Mouse (Mus musculus) naive thymus-derived CD4-positive, alpha-beta T cell, adult 2 months (primary cell): ENCODE results near the gene Dnaja1.
A peak's percentile ranks its signal among the peaks of the same experiment; 100 is the strongest.

Experiments used
- DNase-seq: peaks from one replicate; pipeline ENCODE4 v3.0.0-alpha.2; 2011; ENCODE audit warnings: low read depth

Gene Dnaja1

DNA sequence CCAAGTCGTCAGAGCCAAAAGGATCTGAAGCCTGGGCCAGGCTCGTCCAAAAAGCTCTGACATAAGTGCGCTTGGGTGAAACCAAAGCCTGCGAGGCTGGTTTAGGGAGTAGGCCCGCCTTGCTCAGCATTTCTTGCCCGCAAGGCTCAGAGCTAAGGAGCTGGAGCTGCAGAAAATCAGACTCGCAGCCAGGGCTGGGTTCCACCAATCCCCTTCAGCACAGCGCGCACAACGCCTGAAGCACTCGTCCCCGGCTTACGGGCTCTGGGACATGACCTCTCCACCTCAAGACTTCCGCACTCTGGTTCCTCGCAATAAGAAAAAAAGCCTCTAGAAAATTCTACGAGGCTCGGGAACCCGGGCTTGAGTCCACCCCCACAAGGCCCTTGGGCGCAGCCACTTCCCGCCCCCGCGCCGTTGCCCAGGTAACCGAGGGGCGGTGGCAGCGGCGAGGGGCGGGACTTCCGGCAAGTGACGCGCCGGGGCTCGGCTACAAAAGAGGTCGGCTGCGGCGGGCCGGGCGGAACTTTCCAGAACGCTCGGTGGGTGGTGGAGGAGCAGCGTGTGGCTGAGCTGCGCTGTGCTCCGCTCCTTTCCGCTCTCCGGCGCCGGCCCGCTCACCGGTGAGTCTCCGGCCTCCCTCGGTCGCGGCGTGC, at the start of gene Dnaja1:
Dnaja1 (plus strand) TSS at position 140 of the 656 bp plus-strand sequence.
- peak; percentile 98 for DNase-seq

DNA sequence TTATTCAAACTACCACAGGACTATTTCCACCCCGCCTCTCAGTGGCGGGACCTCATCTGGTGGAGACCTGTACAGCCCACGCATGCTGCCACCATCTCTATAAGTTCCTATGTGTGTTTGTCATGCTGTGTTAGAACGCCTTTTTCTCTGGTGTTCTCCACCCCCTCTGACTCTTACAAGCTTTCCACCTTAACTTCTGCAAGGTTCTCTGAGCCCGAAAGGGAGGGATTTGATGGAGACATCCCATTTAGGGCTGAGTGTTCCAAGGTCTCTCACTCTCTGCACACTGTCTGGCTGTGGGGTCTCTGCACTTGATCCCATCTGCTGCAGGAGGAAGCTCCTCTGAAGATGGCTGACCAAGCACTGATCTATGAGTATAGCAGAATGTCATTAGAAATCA, 48.4 kb upstream of the Dnaja1 start:
- no peak for DNase-seq

DNA sequence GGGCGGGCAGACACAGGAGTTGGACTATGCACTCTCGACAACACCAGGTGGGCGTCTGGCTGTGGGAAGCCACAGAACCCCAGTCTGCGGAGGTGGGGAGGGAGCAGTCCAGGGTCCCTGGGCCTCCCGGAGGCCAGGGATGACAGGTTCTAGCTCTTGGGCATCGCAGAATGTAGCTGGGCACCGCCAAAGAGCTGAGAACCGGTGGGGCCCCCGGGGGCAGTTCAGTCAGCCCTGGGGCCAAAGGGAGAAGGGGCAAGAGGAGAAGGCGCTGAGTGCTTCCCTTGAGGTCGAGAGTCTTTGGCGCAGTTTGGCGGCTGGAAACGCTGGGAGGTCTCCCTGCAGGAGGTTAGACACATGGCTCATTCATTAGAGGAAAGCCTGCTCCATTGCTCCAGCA, 45.6 kb upstream of the Dnaja1 start:
- DNase-seq, result no peak

DNA sequence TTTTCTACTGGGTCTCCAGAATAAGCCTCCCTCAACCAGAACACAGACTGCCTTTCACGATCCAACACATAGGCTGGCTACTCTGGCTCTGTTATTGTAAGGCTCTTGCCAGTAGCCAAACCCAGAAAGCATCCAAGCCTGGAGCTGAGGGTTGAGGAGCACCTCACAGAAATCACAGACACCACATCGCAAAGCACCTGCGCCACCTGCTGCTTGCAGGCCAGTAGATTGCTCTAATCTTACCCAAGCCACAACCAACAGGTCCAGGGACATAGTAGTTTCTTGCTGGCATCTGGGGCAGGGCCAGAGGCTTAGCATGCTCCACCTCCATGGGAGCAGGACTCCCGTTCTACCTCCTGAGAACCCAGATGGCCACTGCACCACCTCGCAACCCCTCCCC, 44.8 kb upstream of the Dnaja1 start:
- DNase-seq, result no peak

DNA sequence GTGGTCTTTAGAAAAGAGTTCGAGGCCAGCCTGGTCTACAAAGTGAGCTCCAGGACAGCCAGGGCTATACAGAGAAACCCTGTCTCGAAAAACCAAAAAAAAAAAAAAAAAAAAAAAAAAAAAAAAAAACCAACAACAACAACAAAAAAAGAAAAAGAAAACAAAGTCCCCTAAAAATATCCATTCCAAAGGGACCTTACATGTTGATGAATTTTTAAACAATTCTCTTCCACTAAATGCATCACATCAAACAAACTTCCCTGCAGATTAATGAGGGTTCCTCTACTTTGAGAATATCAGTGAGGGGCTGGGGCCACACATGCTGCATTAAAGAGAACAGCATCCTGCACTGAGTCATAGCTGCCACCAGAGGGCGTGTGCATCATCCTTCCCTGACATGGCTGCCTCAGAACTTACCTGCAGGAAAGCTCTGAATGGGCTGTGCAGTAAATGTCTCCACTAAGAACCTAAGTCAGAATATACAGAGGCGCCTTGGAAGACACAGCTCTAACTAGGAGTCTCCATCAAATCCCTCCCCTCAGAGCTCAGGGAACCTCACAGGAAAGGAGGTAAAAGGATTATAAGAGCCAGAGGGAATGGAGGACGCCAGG, 41.6 kb upstream of the Dnaja1 start:
- peak; percentile 85 for DNase-seq

DNA sequence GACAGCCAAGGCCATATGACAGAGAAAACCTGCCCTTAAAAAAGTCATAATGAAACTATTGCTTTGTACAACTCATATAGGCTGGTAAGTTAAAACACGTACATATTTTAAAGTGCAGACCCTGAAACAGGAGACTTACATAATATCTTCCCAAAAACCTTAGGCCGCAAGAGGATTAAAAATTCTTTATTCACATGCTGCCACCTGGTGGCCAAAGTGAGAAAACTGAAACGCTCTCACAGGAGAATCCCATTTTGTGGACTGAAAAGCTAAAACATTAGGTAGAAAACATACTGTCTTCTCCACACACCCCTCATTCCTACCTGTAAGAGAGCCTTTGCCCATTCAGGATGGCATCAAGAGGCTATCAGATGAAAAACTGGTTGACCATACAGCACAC, 40.0 kb upstream of the Dnaja1 start:
- peak; percentile 68 for DNase-seq

DNA sequence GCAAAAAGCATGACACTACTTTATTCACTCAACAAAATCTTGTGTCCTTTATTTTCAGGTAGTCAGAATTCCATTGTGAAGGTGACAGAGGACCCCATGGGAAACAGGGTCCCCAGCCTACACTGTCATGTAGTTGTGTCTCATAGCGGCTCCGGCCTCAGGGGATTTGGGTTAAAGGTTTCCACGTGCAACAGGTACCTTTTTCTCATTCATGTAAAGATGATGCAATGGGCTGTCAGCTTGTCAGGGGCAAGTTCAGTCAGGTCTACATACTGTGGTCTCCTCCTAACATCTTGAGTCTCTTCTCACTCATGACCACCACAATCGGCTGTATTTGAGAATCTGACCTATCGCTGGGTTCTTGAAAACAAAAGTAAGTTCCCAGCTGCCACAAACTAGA, 39.6 kb upstream of the Dnaja1 start:
- no peak for DNase-seq

DNA sequence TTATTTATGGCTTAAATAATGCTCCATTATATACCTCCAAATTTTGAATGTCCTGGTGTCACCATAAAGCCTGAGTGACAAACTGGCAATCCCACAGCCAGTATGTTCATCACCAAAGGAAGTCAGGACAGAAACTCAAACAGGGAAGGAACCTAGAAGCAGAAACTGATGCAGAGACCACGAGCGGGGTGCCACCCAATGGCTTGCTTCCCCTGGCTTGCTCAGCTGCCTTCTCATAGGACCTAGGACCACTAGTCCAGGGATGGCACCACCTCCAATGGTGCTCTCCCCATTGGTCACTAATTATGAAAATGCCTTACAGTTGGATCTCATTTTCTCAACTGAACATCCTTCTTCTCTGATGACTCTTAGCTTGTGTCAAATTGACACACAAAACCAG, 38.6 kb upstream of the Dnaja1 start:
- DNase-seq, result no peak

DNA sequence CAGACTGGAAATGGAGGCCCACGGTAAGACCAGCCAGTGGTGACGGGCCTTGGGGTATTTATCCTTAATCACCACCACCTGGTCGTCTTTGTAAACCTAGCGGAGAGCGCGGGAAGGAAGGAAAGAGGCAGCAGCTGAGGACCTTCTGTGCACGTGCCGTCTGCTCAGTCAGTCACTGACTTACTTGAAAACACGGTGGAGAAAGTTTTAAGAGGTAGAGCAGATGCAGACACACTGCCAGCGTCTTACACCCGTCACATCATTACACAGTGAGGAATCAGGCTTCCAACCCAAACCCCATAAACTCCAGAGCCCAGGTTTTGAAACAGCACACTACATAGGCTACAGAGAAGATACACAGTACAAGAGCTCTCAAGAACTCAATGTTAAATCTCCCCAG, 30.9 kb upstream of the Dnaja1 start:
- no peak for DNase-seq

DNA sequence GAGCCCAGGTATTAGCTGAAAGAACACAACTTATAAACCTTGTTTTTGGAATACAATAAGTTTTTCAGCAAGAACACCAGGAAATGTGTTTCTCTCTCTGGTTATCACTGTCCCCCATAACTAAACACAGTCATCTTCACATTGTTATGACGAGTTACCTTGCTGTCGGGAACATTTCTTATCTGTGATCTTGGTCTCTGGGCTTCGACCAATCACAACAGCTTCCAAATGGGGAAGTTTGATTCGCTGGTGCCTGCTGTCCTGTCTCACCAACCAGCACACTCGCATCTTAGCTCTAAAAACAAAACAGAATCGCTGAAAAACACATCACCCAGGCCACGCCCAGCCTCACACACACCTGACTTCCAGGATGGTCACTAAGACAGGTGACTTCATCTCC, 24.9 kb upstream of the Dnaja1 start:
- no peak for DNase-seq

DNA sequence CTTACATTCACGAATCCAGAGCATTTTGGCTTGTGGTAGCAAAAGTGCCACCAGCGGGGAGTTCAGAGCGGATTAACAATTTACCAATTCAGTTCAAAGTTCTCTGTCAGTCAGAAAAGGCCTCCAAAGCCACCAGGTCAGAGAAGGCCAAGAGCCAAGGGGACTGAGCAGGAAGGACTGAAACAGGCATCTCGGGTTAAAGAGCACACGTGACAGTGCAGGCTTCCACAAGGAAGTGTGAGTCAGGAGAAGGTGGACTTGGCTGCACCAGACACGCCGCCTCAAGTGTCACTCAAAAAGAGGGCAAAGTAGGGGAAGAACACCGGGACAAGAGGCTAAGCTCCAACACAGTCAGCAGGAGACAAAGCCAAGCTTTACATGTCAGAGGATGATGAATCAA, 21.7 kb upstream of the Dnaja1 start:
- no peak for DNase-seq

DNA sequence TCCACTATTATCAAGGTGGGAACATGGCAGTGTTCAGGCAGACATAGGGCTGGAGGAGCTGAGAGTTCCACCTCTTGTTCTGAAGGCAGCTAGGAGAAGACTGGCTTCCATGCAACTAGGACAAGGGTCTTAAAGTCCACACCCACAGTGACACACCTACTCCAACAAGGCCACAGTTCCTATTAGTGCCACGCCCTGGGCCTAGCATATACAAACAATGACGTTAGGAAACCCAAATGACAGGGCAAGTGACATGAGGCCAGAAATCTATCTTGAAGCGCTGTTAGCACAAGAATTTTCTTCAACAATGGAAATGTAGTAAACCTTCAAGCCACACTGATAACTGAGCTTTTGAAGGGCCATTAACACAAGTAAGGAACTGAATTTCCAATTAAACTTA, 20.2 kb upstream of the Dnaja1 start:
- DNase-seq, result no peak

DNA sequence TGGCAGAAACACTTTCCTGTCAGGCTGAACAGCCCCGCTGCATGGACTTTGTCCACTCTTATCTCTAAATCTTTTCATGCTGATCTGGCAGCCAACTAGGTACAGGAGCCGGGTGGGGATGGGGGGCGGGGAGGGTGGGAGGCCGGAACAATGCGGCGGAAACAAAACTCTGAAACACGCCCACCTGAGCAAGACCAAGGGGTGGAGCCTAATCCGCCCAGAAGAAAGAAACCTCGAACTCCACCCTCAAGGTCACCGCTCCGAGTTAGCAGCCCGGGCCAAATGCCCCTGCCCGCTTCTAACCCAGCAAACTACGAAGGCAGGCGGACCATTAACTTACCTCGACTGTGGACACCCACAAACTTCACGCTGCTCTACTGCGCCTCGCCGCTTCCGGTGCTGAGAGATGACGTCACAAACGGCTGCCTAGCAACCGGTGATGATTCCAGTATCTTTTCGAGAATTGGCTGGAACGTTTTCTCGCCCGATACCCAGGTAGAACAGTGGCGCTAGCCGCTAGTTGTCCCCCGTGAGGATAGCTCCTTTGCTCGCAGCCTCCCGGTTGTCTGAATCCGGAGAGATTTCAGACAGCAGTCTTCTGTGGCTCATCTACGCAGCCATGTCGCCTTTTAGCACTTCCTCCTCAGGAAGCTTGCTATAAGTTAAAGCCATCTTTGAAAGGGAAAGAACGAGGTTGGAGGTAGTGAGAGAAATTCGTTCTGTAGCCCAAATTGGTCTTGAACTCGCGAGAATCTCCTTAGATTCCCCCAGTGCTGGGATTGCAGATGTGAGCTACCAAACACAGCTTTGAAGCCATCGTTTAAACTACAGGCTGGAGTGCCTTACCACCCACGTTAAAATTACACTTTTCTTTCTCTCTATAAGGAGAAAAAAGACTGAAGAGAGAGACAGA, 18.9 kb upstream of the Dnaja1 start, which contains the start of gene Aptx:
Aptx (minus strand) TSS at position 398 of the 913 bp plus-strand sequence.
- peak; percentile 98 for DNase-seq

DNA sequence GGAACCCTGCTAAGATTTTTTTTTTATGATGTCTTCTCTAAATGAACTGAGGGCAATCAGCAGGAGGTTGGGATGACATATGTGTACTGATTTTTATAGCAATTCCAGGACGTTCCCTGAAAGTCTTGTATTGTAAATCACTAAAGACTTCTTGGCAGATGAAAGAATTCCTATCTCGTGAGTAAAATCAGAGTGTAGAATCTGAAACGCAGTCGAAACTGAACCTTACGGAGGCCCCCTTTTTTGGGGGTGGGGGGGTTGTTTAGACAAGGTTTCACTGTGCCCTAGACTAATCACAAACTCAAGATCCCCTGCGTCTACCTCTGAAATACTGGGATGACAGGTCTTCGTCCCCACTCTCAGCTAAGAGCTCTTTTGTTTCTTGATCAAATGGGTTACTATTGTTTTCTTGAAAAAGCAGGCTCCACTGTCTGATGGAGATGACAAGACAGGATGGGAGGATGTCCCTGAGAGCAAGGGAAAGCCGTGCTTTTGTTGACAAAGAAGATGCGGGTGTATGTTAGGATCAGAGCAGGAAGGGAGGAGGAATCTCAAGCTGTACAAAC, 18.2 kb upstream of the Dnaja1 start:
- no peak for DNase-seq

DNA sequence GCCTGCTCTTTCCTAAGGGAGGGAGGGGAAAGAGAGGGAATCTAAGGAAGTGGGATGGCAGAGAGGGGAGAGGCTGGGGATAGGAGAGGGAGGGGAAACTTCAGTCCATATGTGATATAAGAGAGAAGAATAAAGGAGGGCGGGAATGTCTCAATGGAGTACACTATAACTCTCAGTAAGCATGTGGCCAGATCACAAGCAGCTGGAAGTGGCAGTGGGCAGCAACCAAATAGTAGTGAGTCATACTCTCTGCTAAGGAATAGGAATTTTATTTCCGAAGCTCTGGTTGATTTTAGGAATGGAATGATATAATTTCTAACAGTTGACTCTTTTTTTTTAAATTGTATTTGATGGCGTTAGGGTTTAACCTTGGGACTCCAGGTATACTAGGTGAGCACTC, 4.8 kb upstream of the Dnaja1 start:
- no peak for DNase-seq

DNA sequence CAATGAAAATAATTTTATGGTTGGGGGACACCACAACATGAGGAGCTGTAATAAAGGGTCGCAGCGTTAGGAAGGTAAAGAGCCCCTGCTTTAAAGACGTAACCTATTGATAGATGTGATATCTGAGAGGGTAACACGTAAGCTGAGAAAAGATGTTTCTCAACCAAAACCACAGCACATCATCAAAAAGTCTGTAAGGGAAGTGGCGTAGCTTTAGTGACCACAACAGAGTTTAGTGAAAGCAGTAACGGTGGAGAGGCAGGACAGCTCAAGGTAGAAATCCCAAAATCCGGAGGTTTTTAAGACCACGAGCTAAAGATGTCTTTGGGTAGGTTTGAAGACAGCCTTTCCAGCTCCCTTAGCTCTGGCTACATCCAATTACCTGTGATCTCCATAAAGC, 1.0 kb upstream of the Dnaja1 start:
- peak; percentile 90 for DNase-seq

DNA sequence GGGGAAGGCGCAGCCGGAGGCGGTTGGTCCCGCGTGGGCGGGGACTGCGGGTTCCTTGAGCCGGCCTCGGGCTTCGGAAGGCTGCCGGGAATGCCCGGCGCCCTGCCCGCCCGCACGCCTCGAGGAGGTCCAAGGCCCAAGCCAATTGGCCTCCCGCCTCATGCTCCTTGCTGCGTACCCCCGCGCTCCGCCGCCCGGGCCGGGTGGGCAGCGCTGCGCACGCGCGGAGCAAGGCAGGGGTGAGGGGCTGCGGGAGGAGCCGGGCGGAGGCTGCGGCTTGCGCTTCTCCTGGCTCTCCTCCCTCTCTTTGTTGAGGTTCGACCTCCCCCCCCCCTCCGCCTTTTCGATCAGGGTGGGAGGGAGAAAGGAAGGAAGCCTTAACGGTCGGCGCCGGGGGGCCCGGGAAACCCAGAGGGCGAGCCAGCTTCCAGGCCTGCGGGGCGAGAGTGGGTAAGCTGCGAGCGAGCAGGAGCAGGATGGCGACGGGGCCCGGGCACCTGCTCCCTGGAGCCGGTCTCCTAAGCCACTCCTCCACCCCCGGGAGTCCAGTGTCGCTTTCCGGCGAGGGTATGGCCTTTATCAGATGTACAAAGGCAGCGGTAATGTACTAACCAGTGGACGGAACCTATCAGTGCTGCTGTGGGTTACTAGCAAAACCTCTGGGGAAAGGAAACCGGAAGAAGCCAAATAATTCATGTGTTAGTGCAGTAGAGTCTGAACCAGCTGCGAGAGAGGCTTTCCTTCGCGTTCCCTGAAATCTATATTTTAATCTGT, 924 bp downstream of the Dnaja1 start:
- peak; percentile 83 for DNase-seq

DNA sequence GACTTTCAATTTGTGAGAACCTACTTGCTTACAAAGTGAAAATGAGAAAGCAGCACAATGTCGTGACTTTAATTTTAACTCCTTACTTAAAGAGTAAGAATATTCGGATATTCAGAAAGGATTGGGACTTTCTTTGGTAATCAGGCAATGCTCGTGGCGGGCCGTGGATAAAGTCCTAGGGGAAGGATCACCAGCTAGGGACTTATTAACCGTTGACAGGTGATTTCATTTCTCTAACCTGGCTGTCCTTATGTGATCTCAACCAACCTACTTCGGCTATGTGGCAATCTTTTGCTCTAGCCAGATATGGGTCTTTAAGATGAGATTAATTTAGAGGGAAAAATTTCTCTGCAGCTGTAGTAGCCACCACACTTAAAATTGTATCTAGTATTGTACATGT, 3.2 kb downstream of the Dnaja1 start:
- no peak for DNase-seq

DNA sequence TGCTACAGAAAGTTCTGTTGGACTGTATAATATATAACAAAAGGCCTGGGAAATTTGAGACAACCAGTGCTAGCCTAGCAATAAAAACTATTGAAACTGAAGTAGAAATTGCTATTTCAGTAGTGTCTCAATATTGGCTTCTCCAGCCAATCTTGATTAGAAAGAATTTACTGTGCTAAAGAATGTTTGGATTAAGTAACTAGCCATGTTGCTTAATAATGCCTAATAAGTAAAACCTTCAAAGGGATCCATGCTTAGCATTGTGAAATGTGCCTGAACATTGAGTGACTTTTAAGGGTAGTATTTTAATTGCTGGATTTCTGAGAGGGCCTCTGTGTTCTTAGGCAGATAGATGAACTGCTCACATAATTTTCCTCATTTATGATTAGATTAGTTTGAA, 3.6 kb downstream of the Dnaja1 start:
- DNase-seq, result no peak

DNA sequence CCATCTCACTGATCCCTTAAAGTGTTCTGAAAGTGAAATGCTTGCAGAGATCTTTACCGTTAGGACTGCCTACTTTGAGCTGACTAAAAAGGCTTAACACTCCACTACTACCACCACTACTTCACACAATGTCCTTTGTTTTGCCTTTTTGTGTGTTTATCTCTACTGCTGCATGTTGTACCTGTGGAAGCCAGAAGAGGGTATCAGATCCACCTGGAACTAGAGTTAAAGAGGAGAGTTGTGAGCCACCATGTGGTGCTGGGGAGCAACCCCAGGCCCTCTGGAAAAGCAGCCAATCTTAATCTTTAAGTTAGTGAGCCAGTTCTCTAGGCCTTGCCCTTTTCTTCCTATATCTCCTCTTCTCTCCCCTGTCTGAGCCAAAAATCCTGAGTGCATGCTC, 5.3 kb downstream of the Dnaja1 start:
- peak; percentile 48 for DNase-seq

DNA sequence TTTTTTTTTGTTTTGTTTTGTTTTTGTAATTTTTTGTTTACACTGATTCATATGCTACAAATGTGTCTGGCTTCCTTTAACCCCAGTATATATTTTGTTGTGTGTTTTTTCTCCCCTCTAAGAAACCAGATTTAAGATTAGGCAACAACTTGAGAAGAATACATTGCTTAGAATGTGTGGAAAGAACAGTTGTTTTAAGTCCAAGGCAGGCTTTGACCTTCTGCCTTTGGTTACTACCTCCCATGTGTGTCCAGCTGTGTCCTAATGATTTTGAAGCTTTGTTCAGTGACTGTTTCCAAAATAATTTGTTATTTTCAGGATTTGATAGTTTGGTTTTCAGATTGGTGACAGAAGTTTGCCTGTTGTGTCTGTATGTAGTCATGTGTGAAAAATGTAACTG, 9.3 kb downstream of the Dnaja1 start:
- DNase-seq, result no peak

DNA sequence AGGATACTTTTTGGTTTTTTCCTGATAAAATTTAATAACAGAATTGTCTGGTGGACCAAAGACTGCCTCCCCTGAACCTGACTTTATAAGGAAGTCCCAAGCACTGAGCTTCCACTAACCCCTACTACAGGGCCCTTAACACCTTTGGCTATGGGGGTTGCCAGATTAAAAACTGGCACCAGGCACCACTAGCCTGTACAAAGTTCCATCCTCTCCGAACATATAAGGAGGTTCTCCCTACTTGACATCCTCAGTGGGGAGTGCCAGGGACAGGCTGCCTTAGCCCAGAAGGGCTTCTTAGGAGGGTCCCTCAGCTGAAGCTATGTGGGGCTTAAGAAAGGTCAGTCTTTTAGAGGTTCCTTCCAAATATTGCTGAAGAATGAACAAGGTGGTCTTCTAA, 13.4 kb downstream of the Dnaja1 start:
- no peak for DNase-seq
